Mouse (Mus musculus) thymus, adult 2 months (tissue): ENCODE data around the gene Dnttip1.

Experiments used
- CTCF ChIP-seq: fragments of 200-500 bp; IDR thresholded peaks from 2 replicates; pipeline ENCODE4 v1.5.1; 2012; ENCODE audit warnings: mild to moderate bottlenecking, control low read depth, low read length, moderate library complexity, borderline replicate concordance; ENCODE audit not compliant: control insufficient read depth, poor library complexity, insufficient read depth; ENCODE audit errors: extremely low read depth
- POLR2A ChIP-seq: fragments of 200-500 bp; IDR thresholded peaks from 2 replicates; pipeline ENCODE4 v1.6.1; 2012; ENCODE audit warnings: mild to moderate bottlenecking, low read length, control low read depth, moderate library complexity; ENCODE audit not compliant: control insufficient read depth, poor library complexity, insufficient read depth; ENCODE audit errors: extremely low read depth

- TF ChIP-seq POLR2A (no peak), CTCF (no peak)
Observed at GRCm38 (mm10) chr2:164705991-164706390, 39.8 kb upstream of the Dnttip1 start.
